Mouse (Mus musculus) G1E (cell line): Measurements from ENCODE around the gene Prr7. TPM values are rescaled to one million over a fixed set of nuclear protein-coding genes. Genes with fewer than 3 reads are reported as not detected.

Experiments
- ATAC-seq: 2 replicates; pipeline ENCODE4 v1.8.0; 2016; ENCODE audit warnings: mild to moderate bottlenecking; ENCODE audit not compliant: insufficient number of reproducible peaks, poor library complexity, low FRiP score, severe bottlenecking; ENCODE audit errors: extremely low read depth
- DNase-seq: peaks from one replicate; pipeline ENCODE4 v3.0.0; 2012; ENCODE audit warnings: low spot score
- H3K27me3 ChIP-seq: 2 replicates; pipeline ENCODE4 v1.6.1; 2012; ENCODE audit warnings: mild to moderate bottlenecking, low read length, inconsistent platforms; ENCODE audit not compliant: insufficient read depth
- H3K36me3 ChIP-seq: replicated peaks from 2 replicates; pipeline ENCODE3; 2012; ENCODE audit warnings: mild to moderate bottlenecking, inconsistent platforms
- H3K4me1 ChIP-seq: 2 replicates; pipeline ENCODE4 v1.6.1; 2012; ENCODE audit warnings: low read depth, low read length, inconsistent platforms, mixed read lengths; ENCODE audit not compliant: insufficient read depth
- H3K4me3 ChIP-seq: 2 replicates; pipeline ENCODE4 v1.5.1; 2012; ENCODE audit warnings: low read depth, mild to moderate bottlenecking, inconsistent platforms, low read length, moderate library complexity, mixed read lengths
- H3K9me3 ChIP-seq: replicated peaks from 2 replicates; pipeline ENCODE4 v1.6.1; 2012; ENCODE audit warnings: inconsistent platforms
- CTCF ChIP-seq: IDR thresholded peaks from 2 replicates; pipeline ENCODE4 v1.5.1; 2012; ENCODE audit warnings: low read depth, low read length, inconsistent platforms, mixed read lengths
- GATA1 ChIP-seq: IDR thresholded peaks from 2 replicates; pipeline ENCODE4 v1.6.1; 2012; ENCODE audit warnings: borderline replicate concordance, low read length, inconsistent platforms, mixed read lengths
- GATA2 ChIP-seq: IDR thresholded peaks from 2 replicates; pipeline ENCODE4 v1.6.1; 2012; ENCODE audit warnings: low read depth, low read length, inconsistent platforms, borderline replicate concordance
- POLR2AphosphoS5 ChIP-seq: IDR thresholded peaks from 2 replicates; pipeline ENCODE4 v1.6.1; 2012; ENCODE audit warnings: low read depth, low read length, inconsistent platforms; ENCODE audit not compliant: insufficient replicate concordance
- TAL1 ChIP-seq: conservative IDR thresholded peaks from 2 replicates; pipeline ENCODE4 v1.6.1; 2012; ENCODE audit warnings: low read depth, low read length, inconsistent platforms, mixed read lengths
- polyA plus RNA-seq: library from polyadenylated mRNA; stranded (reverse); fragments of >175 nt; gene quantifications from 2 replicates; pipeline ENCODE4 v1.2.3, GENCODE M21; 2012
- total RNA-seq, 2 experiments: library from RNA; stranded (forward) in 1 of 2; stranded (reverse) in 1 of 2; fragments of 200-1000 nt in 1 of 2; fragments of >200 nt in 1 of 2; fragmentation: Nextera tagmentation in 1 of 2; gene quantifications; 2 replicates each; pipeline ENCODE4 v1.2.3; 2014 to 2017

Prr7 gene
- total and polyA plus RNA-seq, 3 experiments = 0.44 to 1.6 TPM; not detected in 1

- Histone ChIP-seq H3K4me3 (no peak overlapping the region), H3K27me3 (peaks cover 84% of the 10 kb centered on the region), H3K4me1 (peaks cover 3% of the 10 kb centered on the region; the same call in 1 of the 2 replicates), H3K36me3 (no peaks in the 10 kb centered on the region), H3K9me3 (no peaks in the 10 kb centered on the region)
- TF ChIP-seq CTCF (no peak), GATA2 (no peak), TAL1 (no peak), POLR2AphosphoS5 (no peak), GATA1 (no peak)
- no peak for DNase-seq
- no peak for ATAC-seq
These were observed 19.0 kb downstream of the Prr7 start for GRCm38 (mm10) chr13:55483071-55483470.

DNA sequence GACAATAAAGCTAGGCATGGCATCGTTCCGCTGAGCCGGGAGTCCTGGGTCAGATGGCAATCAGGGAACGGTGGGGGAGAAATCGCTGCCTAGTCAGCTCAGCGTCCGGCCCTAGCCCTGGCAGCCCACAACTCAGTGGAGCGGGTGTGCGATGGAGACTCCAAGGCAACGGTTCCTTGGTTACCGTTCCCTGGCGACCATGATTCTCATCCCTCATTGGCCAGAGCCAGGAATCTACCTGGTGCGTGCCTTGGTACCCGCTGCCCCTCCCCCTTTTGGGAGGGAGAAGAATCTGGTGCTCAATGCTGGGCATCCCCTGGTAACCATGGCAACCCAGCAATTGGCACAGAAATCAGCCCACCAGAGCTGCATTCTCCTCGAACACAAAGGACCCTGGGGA is 19.5 kb downstream of the Prr7 start:
- Histone ChIP-seq H3K4me3 (no peak overlapping the region), H3K36me3 (no peaks in the 10 kb centered on the region), H3K4me1 (peaks cover 3% of the 10 kb centered on the region; the same call in 1 of the 2 replicates), H3K27me3 (peaks cover 88% of the 10 kb centered on the region), H3K9me3 (no peaks in the 10 kb centered on the region)
- TF ChIP-seq GATA2 (no peak), TAL1 (no peak), GATA1 (no peak), POLR2AphosphoS5 (no peak), CTCF (no peak)
- no peak for DNase-seq
- no peak for ATAC-seq

GRCm38 (mm10) chr13:55484520-55485088 is 20.5 kb downstream of the Prr7 start:
- no peak for DNase-seq
- Histone ChIP-seq H3K27me3 (peaks cover 87% of the 10 kb centered on the region), H3K4me3 (no peak overlapping the region), H3K9me3 (no peaks in the 10 kb centered on the region), H3K4me1 (peaks cover 3% of the 10 kb centered on the region; the same call in 1 of the 2 replicates), H3K36me3 (no peaks in the 10 kb centered on the region)
- no peak; the same call in 1 of the 2 replicates for ATAC-seq
- no peak for TF ChIP-seq POLR2AphosphoS5
- TF ChIP-seq TAL1 = no peak
- TF ChIP-seq CTCF = no peak
- no peak for TF ChIP-seq GATA2
- no peak for TF ChIP-seq GATA1

GRCm38 (mm10) chr13:55486029-55486794 is 22.1 kb downstream of the Prr7 start:
- DNase-seq = no peak
- H3K27me3 ChIP-seq = peaks cover 81% of the 10 kb centered on the region
- H3K4me1 ChIP-seq = peaks cover 3% of the 10 kb centered on the region; the same call in 1 of the 2 replicates
- TF ChIP-seq POLR2AphosphoS5 (no peak), CTCF (no peak), GATA2 (no peak), GATA1 (no peak), TAL1 (no peak)
- ATAC-seq = no peak
- H3K36me3 ChIP-seq = no peaks in the 10 kb centered on the region
- H3K4me3 ChIP-seq = no peak overlapping the region
- no peaks in the 10 kb centered on the region for H3K9me3 ChIP-seq

GRCm38 (mm10) chr13:55486916-55487577 is 23.0 kb downstream of the Prr7 start:
- ATAC-seq (no peak), DNase-seq (no peak)
- peaks cover 3% of the 10 kb centered on the region; the same call in 1 of the 2 replicates for H3K4me1 ChIP-seq
- peak overlapping the region; percentile 34; the same call in 1 of the 2 replicates for H3K4me3 ChIP-seq
- peaks cover 81% of the 10 kb centered on the region for H3K27me3 ChIP-seq
- TF ChIP-seq GATA2 = no peak
- TF ChIP-seq POLR2AphosphoS5 = no peak
- TF ChIP-seq TAL1 = no peak
- TF ChIP-seq CTCF = no peak
- TF ChIP-seq GATA1 = no peak
- H3K9me3 ChIP-seq = no peaks in the 10 kb centered on the region
- no peaks in the 10 kb centered on the region for H3K36me3 ChIP-seq
